Mouse (Mus musculus): ENCODE data around the gene Srpr.

Gene Srpr

GRCm38 (mm10) chr9:35199772-35200471 lies at the start of gene Srpr, which contains the start of gene Tirap:
Gene Srpr (plus strand): TSS chr9:35200175.
Gene Tirap (minus strand): TSS chr9:35200291.
- peak; percentile 93 for DNase-seq

GRCm38 (mm10) chr9:35152923-35153322 lies 47.1 kb upstream of the Srpr start:
- DNase-seq, result no peak

- no peak for DNase-seq
These were observed 43.8 kb upstream of the Srpr start for GRCm38 (mm10) chr9:35156002-35156710.

- no peak for DNase-seq
These were observed 43.1 kb upstream of the Srpr start for GRCm38 (mm10) chr9:35156862-35157261.

GRCm38 (mm10) chr9:35158477-35158876 lies 41.5 kb upstream of the Srpr start:
- DNase-seq, result no peak

GRCm38 (mm10) chr9:35160662-35161061 lies 39.3 kb upstream of the Srpr start:
- no peak for DNase-seq

GRCm38 (mm10) chr9:35161721-35162120 lies 38.3 kb upstream of the Srpr start:
- no peak for DNase-seq

GRCm38 (mm10) chr9:35163011-35163690 lies 36.8 kb upstream of the Srpr start:
- no peak for DNase-seq

- DNase-seq, result no peak
These were observed 35.7 kb upstream of the Srpr start for GRCm38 (mm10) chr9:35164142-35164874.

- peak; percentile 77 for DNase-seq
These were observed 33.7 kb upstream of the Srpr start for GRCm38 (mm10) chr9:35166144-35166797.

- peak; percentile 23 for DNase-seq
These were observed 33.0 kb upstream of the Srpr start for GRCm38 (mm10) chr9:35166798-35167635.

GRCm38 (mm10) chr9:35170071-35170470 lies 29.9 kb upstream of the Srpr start:
- no peak for DNase-seq

- no peak for DNase-seq
These were observed 26.6 kb upstream of the Srpr start for GRCm38 (mm10) chr9:35173331-35173730.

- peak; percentile 96 for DNase-seq
These were observed 24.5 kb upstream of the Srpr start, which contains the start of gene Dcps for GRCm38 (mm10) chr9:35175251-35176123. Gene Dcps (minus strand): TSS chr9:35176061.

GRCm38 (mm10) chr9:35176124-35176659 lies 23.8 kb upstream of the Srpr start:
- DNase-seq, result no peak

- no peak for DNase-seq
These were observed 17.1 kb upstream of the Srpr start for GRCm38 (mm10) chr9:35182832-35183231.

GRCm38 (mm10) chr9:35183359-35183758 lies 16.6 kb upstream of the Srpr start:
- DNase-seq, result no peak

- no peak for DNase-seq
These were observed 13.5 kb upstream of the Srpr start for GRCm38 (mm10) chr9:35186430-35186829.

- DNase-seq, result no peak
These were observed 12.5 kb upstream of the Srpr start for GRCm38 (mm10) chr9:35187351-35187903.

- DNase-seq, result no peak
These were observed 11.3 kb upstream of the Srpr start for GRCm38 (mm10) chr9:35188700-35189099.

Measured in embryo, embryonic 11 days (tissue).